Mouse (Mus musculus) cerebellum, postnatal 14 days (tissue): ENCODE measurements around the gene Vmn1r212.
"Not testable (repeated sequence)": the region's sequence is repeated elsewhere in the genome, so short reads cannot be mapped to it uniquely, and the experiment has no call there.

Experiments
- DNase-seq, 2 experiments: peaks; one replicate each; pipeline ENCODE4 v3.0.0; 2021; ENCODE audit warnings: mixed read lengths in 2 of 2

Gene Vmn1r212

DNA sequence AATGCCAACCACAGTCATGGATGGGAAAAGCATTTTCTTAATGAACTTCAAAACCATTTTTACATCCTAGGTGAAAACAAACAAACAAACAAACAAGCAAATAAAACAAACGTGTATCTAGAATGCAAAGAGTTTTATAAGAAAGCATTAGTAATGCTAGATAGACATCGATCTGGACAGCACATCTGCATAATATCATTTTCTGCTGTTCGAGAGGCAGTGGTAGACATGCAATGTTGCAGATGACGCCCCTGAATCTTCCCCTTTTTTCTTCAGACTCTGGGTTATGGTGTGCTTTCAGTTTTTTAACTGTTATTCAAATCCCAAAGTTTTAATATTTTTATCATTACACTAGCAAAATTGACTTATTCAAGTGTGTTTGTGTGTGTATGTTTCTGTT, at the start of gene Vmn1r212:
Vmn1r212 (minus strand) TSS at position 101 of the 400 bp plus-strand sequence.
- DNase-seq: no peak

GRCm38 (mm10) chr13:22879257-22879656, 4.7 kb downstream of the Vmn1r212 start:
- no peak for DNase-seq

DNA sequence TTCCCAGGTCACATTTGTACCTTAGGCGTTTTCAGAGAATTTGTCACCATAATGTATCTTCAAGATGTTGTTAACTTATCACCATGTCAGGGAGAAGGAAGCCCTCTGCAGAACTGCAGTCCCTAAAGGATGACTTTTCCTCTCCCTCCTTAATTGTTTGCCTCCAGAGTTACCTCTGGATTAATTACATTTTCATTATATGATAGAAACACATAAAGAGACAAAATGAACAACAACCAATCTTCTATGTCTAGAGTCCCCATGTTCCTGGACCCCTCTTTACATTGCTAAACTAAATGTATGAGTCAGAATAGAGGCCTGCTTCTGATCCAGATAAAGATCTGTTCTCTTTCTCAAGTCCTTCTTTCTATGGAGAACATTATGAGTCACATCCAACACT, 26.5 kb downstream of the Vmn1r212 start, which contains the start of gene Vmn1r211:
Vmn1r211 (minus strand) TSS at position 101 of the 400 bp plus-strand sequence.
- DNase-seq: no peak

DNA sequence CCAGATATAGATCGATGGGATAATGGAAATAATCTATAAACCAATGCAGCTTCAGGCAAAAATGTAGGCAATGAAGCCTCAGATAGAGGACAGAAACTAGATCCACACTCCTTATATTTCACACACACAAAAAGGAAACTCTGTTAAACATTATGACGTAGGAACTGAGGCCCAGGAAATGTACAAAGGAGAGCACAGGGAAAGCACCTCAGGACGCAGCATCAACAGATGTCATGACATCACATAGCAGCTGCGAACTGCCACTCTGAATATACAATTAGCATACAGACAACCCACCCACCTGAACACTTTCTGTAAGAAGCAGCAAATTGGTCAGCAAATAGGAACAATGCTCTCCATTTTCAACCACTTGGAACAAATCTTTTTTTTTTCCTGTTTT, 29.2 kb downstream of the Vmn1r212 start:
- no peak for DNase-seq

DNA sequence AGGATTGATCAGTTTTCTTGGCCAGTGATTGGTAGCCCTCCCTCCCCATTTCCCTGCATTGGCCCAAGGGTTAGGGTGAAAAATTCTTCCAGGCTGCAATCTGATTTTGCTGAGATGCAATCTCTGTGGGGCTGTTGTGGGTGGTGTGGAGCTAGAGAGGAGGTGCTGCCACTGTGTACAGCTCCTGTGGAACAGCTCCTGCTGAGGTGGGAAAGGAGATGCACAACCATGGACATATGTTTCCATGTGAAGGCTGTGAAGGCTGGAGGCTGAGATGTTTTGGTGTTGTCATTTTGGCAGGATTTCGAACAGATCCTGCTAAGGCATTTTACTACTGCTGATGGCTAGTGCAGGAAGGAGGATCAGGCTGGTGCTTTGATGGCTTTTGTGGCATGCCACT, 37.2 kb downstream of the Vmn1r212 start:
- DNase-seq: no peak

GRCm38 (mm10) chr13:22844304-22844703, 39.7 kb downstream of the Vmn1r212 start:
- DNase-seq: not testable (repeated sequence)
